Mouse (Mus musculus): ENCODE results near the gene Tyk2. TPM values are rescaled to one million over a fixed set of nuclear protein-coding genes. Genes with fewer than 3 reads are reported as not detected.

Gene Tyk2
- polyA plus RNA-seq, 1 experiment from 2014 or later: 16.7 TPM

Small RNA genes lying within 50 kb of the gene (microRNA-seq; reads per million reads assigned to microRNA genes)
- gene Mir7082: not detected

Other genes with a start within 250 kb of the Tyk2 start
- 74.6 and 77.5 TPM in 2 replicates for gene Ppan, start 243.1 kb downstream of the Tyk2 start, polyA plus RNA-seq (2015; fragmentation: Nextera tagmentation; extraction: Ambion mirVana)
- gene Eif3g, start 232.6 kb downstream of the Tyk2 start, polyA plus RNA-seq (2015; fragmentation: Nextera tagmentation; extraction: Ambion mirVana): 272 and 293 TPM in 2 replicates
- gene Dnmt1, start 171.4 kb downstream of the Tyk2 start, polyA plus RNA-seq (2015; fragmentation: Nextera tagmentation; extraction: Ambion mirVana): 75.5 and 75.7 TPM in 2 replicates
- gene S1pr2, start 154.5 kb downstream of the Tyk2 start, polyA plus RNA-seq (2015; fragmentation: Nextera tagmentation; extraction: Ambion mirVana): 38.2 and 39.9 TPM in 2 replicates
- gene Mrpl4, start 128.5 kb downstream of the Tyk2 start, polyA plus RNA-seq (2015; fragmentation: Nextera tagmentation; extraction: Ambion mirVana): 131 and 141 TPM in 2 replicates
- 15.0 and 16.3 TPM in 2 replicates for gene Icam1, start 115.3 kb downstream of the Tyk2 start, polyA plus RNA-seq (2015; fragmentation: Nextera tagmentation; extraction: Ambion mirVana)
- 5.9 and 8.6 TPM in 2 replicates for gene Icam4, start 101.9 kb downstream of the Tyk2 start, polyA plus RNA-seq (2015; fragmentation: Nextera tagmentation; extraction: Ambion mirVana)
- gene Icam5, start 99.2 kb downstream of the Tyk2 start, polyA plus RNA-seq (2015; fragmentation: Nextera tagmentation; extraction: Ambion mirVana): 0.14 and 0.15 TPM in 2 replicates
- 0.46 and 0.89 TPM in 2 replicates for gene Zglp1, start 64.2 kb downstream of the Tyk2 start, polyA plus RNA-seq (2015; fragmentation: Nextera tagmentation; extraction: Ambion mirVana)
- 0.26 and 0.49 TPM in 2 replicates for gene Gm49373, start 58.1 kb downstream of the Tyk2 start, polyA plus RNA-seq (2015; fragmentation: Nextera tagmentation; extraction: Ambion mirVana)
- gene Fdx1l, start 57.6 kb downstream of the Tyk2 start, polyA plus RNA-seq (2015; fragmentation: Nextera tagmentation; extraction: Ambion mirVana): 48.7 and 49.7 TPM in 2 replicates
- gene Gm38431, start 39.2 kb downstream of the Tyk2 start, polyA plus RNA-seq (2015; fragmentation: Nextera tagmentation; extraction: Ambion mirVana): 1.2 and 2.1 TPM in 2 replicates
- gene Raver1, start 39.2 kb downstream of the Tyk2 start, polyA plus RNA-seq (2015; fragmentation: Nextera tagmentation; extraction: Ambion mirVana): 40.3 and 40.8 TPM in 2 replicates
- 250 TPM in 2 replicates for gene Cdc37, start 18.7 kb upstream of the Tyk2 start, polyA plus RNA-seq (2015; fragmentation: Nextera tagmentation; extraction: Ambion mirVana)
- gene Pde4a, start 34.5 kb upstream of the Tyk2 start, polyA plus RNA-seq (2015; fragmentation: Nextera tagmentation; extraction: Ambion mirVana): 4.7 TPM in 2 replicates
- gene Keap1, start 108.1 kb upstream of the Tyk2 start, polyA plus RNA-seq (2015; fragmentation: Nextera tagmentation; extraction: Ambion mirVana): 52.5 and 56.4 TPM in 2 replicates
- 1.8 and 2.0 TPM in 2 replicates for gene S1pr5, start 117.2 kb upstream of the Tyk2 start, polyA plus RNA-seq (2015; fragmentation: Nextera tagmentation; extraction: Ambion mirVana)
- gene Atg4d, start 134.1 kb upstream of the Tyk2 start, polyA plus RNA-seq (2015; fragmentation: Nextera tagmentation; extraction: Ambion mirVana): 53.3 and 55.7 TPM in 2 replicates
- 15.2 and 18.2 TPM in 2 replicates for gene Kri1, start 156.7 kb upstream of the Tyk2 start, polyA plus RNA-seq (2015; fragmentation: Nextera tagmentation; extraction: Ambion mirVana)
- 47.4 and 51.5 TPM in 2 replicates for gene Cdkn2d, start 160.2 kb upstream of the Tyk2 start, polyA plus RNA-seq (2015; fragmentation: Nextera tagmentation; extraction: Ambion mirVana)
- gene Ap1m2, start 181.1 kb upstream of the Tyk2 start, polyA plus RNA-seq (2015; fragmentation: Nextera tagmentation; extraction: Ambion mirVana): 77.7 and 86.3 TPM in 2 replicates
- gene Slc44a2, start 189.5 kb upstream of the Tyk2 start, polyA plus RNA-seq (2015; fragmentation: Nextera tagmentation; extraction: Ambion mirVana): 116 and 130 TPM in 2 replicates
- gene Ilf3, start 236.6 kb upstream of the Tyk2 start, polyA plus RNA-seq (2015; fragmentation: Nextera tagmentation; extraction: Ambion mirVana): 144 and 147 TPM in 2 replicates